Mouse (Mus musculus): Measurements from ENCODE around the gene Lrrc28. TPM values are rescaled to one million over a fixed set of nuclear protein-coding genes. Genes with fewer than 3 reads are reported as not detected.

The Lrrc28 gene
- total RNA-seq (2021) = 10 to 100 TPM; 17.5 to 19.6 TPM
- long read RNA-seq, experiment 1, partial matches to known transcripts = 1 of 6 reads
- long read RNA-seq, experiment 1, other reads (novel, unspliced or antisense) = 3 of 6 reads
- long read RNA-seq, experiment 2, partial matches to known transcripts = 0 of 3 reads
- long read RNA-seq, experiment 2, other reads (novel, unspliced or antisense) = 3 of 3 reads

DNA sequence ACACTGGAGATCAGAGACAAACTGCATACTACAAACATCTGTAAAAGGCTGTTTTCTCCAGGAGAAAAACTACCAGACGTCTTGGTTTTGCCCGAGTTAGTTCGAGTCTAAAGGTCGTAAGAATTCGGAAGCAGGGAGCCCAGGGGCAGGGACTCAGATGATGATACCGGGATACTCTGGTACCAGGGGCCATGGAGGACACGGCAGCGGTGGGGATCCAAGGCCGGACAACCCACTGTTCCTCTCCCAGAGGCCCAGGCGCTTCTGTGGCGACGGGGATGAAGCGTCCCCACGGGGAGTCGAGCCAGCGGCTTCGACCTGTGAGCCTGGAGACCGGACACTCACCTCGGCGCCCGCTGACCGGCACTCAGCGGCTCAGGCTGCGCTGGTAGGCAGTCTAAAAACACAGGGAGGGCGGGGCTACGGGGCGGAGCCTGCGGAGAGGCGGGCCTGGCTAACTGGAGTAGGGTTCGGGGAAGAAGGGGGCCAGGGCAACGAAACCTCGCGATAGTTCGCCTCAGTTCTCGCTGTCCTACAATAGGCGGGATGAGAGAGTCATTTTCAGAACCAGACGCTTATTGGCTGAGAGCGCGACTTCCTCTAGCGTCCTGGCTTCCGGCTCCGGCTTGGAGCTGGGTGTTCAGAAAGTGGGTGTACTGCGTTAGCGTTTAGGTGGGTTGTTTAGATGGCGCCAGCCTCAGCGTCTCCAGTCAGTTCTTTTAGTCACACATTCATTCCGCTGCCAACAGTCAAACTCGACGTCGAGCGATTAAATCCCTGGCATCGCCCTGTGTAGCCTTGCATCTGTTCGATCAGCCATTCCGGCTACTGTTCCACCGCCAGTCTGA is at the start of gene Lrrc28:
Gene Lrrc28 (minus strand): TSS at position 436 of the 848 bp plus-strand sequence.
- DNase-seq = peak; percentile 99

DNA sequence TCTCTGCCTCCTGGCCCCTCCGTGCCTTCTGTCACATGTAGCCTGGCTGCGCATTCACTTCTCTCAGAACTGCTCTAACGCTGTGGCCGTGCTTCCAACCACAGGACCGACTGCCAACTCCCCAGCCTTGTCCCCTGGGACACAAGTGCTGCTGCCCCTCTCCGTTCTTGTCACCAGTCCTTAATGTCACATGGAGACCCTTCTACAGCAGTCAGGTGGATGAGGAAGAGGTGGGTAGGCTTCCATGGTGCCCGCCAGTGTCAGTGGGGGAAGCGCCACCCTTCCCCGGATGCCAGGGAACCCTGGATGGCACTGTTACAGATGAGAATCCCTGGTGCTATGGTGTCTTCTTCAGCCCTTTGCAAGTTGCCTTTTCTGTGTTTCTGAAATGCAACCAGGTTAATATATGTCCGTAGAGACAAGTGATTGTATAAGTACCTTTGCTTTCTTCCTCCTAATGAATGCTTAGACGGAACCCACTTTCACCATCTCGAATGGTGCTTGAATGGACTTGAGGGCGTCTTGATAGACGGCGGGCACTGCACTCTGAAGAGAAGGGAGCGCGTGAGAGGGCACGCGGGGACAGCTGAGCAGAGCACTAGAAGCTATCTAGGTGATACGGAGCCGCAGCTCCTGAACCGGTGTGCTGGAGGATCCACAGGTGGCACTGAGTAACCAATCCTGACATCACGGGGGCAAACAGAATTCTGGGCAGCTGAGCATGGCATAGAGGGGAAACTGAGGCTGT is 47.9 kb upstream of the Lrrc28 start:
- no peak for DNase-seq

DNA sequence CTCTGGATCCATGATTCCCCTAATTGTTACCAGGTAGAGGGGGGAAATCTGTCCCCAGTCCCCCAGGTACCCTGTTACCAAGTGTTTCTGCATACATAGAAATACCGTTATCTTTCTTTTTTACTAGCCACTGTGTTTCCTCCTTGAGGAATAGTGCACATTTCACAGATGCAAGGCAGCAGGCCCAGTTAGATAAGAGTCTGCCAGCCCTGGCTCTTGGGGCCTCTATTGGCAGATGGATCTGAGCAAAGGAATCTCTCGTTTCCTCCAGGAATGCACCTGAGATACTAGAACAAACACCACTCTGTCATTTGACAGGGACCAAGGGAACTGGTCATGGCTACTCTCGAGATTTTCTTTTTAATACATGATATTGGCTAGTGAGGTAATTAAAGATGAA is 47.1 kb upstream of the Lrrc28 start:
- no peak for DNase-seq

DNA sequence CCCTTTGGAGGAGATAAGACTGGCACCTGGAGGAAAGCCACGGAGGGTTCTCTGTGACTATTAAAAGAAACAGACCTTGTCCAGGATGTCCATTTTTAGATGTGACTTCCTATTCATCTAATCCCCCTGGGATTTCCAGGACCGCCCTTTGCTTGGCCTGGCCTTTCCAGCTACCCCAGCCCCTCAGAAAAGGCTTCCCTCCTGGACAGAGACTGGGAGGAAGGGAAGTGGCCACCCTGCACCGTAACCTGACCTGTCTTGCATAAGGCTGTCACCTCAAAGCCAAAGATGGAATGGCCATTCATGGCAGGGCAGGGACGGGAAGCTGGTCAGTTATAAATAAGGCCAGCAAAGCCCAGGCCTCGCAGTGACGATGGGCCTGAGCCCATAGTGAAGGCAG is 46.0 kb upstream of the Lrrc28 start:
- DNase-seq = peak; percentile 24 to 44

DNA sequence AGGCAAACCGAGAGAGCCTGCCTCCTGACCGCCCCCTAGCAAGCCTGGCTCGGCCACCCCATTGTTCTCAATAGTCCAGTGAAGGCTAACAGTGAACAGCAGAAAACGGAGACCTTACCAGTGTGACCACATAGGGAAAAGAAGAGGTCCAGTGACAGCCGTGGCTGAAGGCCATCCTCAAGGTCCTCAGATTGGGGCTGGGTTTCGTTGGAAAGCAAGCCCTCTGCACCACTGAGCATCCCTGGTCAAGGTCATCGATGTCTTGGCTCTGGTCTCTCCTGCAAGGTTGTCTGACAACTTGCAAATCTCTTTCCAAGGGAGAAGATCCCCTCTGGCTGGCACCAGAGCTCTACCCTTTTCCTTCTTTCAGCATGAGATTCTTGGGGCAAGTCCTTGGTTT is 44.7 kb upstream of the Lrrc28 start:
- peak; percentile 23 to 46 for DNase-seq

DNA sequence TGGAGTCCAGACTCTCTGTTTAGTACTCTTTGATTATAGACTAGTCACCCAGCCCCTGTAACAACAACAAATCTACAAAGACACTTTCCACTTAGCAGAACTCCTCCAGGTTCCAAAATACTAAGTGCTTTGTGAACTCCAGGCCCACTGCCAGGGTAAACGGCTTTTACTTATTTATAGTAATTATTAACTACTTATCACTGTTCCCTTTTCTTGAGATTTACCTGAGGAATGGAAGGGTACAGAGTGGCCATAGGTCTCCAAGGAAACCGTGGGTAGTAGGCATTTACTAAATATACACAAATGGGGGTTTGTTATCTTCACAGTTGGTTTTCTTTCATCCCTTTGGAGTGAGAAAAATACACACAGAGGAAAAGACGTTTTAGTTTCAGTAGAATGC is 43.2 kb upstream of the Lrrc28 start:
- DNase-seq = no peak

DNA sequence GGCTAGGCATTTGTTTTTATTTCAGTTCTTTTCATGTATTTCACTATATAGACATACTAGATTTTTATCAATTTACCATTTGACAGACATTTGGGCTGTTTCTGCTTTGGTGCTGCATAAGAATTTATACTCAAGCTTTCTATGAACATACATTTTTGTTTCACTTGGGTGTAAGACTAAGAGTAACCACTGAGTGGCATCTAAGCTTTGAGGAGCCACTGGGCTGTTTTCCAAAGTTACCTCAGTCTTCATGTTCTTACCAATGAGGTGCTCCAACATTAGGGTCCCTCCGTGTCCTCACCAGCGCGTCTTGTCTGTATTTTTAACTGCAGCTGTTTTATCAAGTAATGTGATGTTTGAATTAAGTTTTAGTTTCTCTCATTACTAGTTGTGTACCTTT is 41.5 kb upstream of the Lrrc28 start:
- no peak for DNase-seq

DNA sequence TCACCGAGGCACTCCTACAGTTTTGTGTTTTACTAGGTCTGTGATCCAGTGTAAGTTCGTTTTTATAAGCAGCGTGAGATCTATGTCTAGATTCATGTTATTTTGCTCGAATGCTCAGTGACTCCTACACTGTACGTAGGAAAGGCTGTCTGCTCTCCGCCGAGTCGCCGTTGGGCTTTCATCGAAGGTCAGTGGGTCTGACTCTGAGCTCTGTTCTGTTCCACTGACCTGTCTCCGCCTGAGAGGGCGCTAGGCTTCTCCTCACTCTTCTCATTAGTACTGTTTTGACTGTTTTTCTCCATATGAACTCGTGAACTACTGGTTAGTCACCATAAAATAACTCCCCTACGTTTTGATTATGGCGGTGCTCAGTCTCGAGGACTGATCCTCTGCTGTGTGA is 37.9 kb upstream of the Lrrc28 start:
- DNase-seq = peak in 1 of 2 experiments; percentile 22

DNA sequence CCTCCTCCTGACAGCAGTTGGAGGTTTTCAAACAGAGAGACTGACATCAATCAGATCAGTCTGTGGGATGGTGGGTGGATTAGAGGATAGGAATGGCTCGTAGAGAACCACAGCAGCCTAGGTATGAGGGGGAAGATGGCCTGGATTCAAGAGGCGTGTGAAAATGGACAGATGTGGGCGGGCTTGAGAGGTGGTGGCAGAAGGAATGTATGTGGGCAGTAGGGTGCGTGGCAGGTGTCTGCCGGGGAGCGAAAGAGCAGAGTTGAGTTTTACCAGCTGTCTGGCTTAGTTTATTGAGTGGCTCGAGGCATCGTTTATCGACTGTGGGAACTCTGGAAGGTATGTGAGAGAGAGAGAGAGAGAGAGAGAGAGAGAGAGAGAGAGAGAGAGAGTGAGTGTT is 36.0 kb upstream of the Lrrc28 start:
- DNase-seq = no peak

DNA sequence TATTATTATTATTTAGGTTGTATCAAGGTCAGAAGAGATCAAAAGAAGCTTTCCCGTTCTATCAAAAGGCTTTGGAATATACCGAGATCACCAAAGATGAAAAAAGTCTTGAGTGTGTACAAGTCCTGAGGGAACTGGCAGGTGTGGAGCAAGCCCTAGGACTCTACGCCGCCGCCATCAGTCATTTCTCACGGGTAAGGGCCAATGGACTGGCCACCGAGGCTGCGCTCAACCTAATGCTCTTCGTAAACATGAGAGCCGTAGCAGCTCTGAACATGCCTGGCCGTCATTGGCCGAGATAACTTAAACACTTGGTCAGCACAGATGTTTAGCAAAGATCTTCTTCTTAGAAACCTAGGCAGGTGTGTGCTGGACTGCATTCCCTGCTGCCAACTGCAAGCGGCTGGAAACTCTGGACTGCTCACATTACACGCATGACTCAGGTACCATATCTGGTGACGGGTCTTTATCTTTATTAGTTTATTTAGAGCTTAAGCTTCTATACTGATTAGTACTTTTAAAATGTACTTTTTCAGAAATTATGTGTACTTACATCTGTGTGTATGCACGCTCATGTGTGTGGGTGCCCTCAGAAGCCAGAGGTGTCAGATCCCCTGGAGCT is 33.9 kb upstream of the Lrrc28 start:
- no peak for DNase-seq

DNA sequence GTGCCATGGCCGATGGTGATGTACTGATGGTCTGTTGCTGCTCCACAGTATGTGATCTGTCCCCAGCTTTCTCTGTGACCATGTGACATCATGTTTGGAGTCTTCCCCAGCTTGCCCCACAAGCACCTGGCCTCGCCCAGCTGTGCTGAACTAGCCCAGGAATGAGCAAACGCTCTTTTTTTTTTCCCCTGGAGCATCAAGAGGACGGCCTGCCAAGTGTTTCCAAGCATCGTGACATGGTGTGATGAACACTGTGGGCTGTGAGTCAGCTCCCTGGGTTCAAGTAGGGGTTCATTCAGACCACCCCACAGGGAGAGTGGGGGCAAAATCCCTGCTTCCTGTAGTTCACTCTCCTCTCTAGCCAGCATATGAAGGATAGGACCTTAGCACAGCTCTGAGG is 28.6 kb upstream of the Lrrc28 start:
- no peak for DNase-seq

DNA sequence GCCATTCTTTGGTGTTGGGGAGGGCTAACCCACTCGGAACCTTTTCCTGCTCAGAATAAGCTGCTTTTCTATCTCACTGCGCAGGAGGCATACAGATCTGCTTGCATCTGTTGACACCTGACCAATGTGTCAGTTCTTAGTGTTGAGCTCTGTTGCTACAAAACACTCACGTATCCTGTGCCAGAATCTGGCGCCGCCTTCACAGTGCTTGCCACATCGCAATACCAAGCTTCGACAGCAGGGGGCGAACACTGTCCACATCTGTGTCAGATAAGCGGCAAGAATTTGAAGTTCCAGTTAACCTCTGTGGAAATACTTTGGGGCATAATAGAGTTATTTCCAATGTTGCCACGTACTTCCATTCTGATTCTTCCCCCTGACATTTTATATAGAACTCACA is 27.6 kb upstream of the Lrrc28 start:
- DNase-seq = peak; percentile 94

DNA sequence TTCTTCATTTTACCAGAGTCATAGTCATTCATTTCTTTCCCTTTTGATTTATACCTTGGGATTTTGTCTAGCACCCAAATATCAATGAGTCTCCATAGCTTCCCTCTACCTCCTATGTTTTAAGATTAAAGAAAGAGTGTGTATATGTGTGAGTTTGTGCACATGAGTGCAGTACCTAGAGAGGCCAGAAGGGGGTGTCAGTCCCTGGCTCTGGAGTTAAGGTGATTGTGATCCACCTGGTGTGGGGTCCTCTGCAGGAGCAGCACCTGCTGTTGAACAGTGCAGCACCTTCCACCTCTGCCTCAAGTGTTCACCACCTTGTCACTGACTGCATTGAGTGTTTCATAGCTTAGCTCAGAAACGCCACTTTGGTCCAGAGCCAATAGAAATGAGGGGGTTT is 25.9 kb upstream of the Lrrc28 start:
- DNase-seq = no peak

DNA sequence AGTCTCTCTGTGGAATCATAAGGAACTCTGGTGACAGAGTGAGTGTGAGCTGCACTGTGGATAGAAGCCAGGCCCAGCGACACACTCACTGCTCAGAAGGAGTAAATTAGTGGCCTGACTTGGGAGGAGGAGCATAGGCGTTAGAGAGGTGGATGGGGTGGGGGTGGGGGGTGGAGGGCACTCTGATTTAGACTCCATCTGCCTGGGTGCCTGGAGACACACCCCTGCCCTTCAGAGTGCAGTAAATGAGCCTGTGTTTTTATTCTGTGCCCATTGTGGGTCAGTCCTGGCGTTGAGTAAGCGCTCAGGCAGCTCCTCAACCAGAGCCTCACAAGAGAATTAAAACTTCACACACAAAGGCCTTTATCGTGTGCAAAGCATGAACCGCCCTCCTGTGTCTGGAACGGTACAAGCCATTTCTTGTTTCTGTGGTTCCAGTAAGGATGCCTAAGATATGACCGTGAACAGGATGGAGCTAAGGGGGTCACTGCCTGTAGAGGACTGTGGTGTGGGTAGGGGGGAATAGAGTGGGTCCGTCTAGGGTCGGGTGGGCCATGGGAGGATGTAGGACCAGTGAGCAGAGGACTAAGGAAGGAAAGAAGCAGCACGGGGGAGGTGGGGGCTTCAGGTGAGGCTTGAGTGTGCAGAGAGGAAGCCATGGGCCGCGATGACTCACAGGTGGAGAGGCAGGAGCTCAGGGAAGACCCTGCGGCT is 19.1 kb upstream of the Lrrc28 start:
- no peak for DNase-seq

DNA sequence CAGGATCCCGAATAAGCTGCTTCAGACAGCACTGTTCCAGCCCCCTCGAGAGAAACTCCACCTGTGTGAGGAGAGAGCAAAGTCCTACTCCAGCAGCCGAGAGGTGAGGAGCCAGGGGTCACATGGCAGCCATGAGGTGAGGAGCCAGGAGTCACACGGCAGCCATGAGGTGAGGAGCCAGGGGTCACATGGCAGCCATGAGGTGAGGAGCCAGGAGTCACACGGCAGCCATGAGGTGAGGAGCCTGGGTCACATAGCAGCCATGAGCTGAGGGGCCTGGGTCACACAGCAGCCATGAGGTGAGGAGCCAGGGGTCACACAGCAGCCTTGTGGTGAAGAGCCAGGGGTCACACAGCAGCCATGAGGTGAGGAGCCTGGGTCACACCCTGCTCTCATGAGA is 17.4 kb upstream of the Lrrc28 start:
- DNase-seq = no peak

DNA sequence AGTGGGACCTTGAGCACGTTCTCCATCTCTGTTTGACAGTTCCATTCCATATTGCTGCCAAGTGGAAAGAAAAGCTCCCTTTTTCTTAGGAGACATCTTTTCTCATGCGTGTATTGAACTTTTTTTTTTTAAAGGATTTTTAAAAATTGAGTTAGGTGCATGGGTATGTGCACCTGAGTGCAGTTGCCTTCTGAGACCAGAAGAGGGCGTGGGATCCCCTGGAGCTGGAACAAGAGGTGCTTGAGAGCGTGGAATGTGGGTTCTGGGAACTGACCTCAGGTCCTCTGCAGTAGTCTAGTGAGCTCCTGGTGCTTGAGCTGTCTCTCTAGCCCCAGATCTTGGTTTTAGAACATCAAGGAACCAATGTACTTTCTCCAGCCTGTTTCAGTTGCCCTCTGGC is 13.0 kb upstream of the Lrrc28 start:
- DNase-seq = no peak

DNA sequence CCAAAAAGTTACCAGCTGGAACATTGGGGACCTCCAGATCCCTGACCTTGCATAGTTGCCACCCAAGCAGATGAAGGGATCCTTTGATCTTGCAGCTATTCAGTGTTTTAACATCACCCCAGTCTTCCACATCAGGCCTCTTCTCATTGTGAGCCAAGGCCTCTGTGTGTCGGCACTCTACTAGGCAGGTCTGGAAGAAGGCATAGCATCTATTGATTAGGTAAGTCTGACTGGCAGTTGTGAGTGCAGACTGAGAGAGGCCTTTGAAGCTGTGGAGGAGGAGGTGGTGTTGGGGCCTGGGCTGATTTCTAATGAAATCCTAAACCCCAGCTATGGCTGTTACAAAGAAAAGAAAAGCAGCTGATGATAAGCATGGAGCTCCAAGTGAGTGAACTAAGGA is 10.1 kb upstream of the Lrrc28 start:
- DNase-seq = peak; percentile 20 to 44

DNA sequence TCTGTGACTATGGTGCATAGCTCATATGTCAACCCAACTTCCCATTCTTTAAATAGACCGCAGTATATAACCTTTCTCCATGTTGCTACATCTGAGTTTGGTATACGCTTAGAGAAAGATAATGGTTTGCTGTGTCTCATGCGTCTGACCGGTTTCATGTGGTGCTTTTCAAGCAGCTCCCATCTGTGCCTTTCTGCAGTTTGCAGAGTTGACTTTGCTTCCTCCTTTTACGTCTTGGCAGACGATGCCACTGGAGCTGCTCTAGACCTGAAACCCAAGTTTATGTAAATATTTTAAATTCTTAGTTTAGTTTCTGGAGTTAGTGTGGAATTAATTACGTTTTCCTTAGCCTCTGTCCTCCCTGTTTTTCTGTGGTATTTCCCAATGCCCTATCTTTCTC is 9.6 kb upstream of the Lrrc28 start:
- no peak for DNase-seq

DNA sequence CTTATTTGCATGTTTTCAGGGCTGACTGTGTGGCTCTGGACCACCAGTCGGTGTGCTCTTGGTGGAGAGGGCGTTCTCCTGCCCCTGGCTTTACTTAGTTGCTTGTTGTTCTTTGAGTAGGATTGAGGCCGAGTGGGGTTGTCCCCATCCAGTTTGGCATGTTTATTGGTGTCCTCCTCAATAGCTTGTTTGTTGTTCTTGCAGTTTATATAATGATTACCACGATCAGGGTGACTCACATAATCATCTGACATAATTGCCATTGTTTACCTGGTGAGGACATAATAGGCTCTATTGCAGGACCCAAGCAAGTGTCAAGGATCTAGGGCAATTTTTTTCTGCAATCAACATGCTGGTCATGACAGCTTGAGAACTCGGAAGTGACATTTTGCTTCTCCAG is 7.1 kb upstream of the Lrrc28 start:
- no peak for DNase-seq

DNA sequence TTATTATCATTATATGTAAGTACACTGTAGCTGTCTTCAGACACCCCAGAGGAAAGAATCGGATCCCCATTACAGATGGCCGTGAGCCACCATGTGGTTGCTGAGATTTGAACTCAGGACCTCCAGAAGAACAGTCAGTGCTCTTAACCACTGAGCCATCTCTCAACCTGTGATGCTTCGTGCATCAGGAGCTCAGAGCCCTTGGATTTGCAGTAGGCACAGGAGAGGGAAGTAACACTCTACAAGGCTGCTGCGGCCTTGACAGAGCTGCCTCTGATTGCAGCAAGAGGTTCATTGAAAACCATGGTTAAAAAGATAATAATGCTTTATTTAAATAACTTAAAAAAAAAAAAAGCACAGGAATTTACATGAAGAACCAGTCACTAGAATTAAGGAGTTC is 3.3 kb upstream of the Lrrc28 start:
- peak; percentile 55 to 58 for DNase-seq

DNA sequence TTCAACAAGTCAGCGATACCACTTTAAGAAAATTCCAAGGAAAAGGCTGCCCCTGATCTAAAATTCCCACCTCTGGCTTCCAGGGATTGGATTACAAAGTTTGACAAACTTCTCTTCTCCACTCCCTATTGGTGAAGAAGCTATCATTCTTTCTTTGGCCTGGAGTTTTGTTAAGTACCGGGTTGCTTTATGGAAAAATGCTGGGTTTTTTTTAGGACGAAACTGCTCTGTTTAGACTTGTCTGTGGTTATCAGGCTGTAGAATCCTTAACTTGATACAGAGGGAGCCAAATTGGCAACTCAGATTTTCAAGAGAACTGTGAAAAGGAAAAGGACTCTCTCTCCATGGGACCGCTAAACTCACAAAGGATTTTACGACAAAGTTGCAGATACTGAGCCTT is 2.2 kb upstream of the Lrrc28 start, which contains the start of gene Ttc23:
Gene Ttc23 (plus strand): TSS at position 134 of the 400 bp plus-strand sequence.
- DNase-seq = peak in 1 of 2 experiments; percentile 35

DNA sequence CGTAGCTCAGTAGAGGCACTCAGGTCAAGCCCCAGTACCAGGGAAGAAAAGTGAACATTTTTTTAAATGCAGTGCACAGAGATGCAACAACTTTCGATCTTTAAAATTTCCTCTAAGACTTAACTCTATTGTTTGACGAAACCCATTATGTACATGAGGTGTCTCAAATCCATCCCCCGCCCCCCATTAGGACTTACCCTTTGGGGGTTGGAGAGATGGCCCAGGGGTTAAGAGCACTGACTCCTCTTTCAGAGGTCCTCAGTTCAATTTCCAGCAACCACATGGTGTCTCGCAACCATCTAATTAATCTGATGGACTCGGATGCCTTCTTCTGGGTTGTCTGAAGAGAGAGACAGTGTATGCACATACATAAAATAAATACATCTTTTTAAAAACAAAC is 1.1 kb upstream of the Lrrc28 start:
- no peak for DNase-seq

Data from adrenal gland, postnatal 36 days (tissue).